Mouse (Mus musculus) brain, embryonic 14.5 days (tissue): Measurements from ENCODE around the gene Meis3. TPM values are rescaled to one million over a fixed set of nuclear protein-coding genes. Genes with fewer than 3 reads are reported as not detected.

Experiments used
- DNase-seq: peaks from one replicate; pipeline ENCODE4 v3.0.0-alpha.2; 2011; ENCODE audit warnings: low read depth
- CTCF ChIP-seq: fragments of 200-500 bp; IDR thresholded peaks from 2 replicates; pipeline ENCODE4 v1.5.1; 2012; ENCODE audit warnings: inconsistent platforms, mild to moderate bottlenecking, moderate library complexity, borderline replicate concordance; ENCODE audit not compliant: insufficient read depth, insufficient read length; ENCODE audit errors: extremely low read depth
- POLR2A ChIP-seq: fragments of 200-500 bp; IDR thresholded peaks from 2 replicates; pipeline ENCODE4 v1.6.1; 2012; ENCODE audit warnings: mild to moderate bottlenecking, inconsistent platforms, borderline replicate concordance; ENCODE audit not compliant: poor library complexity, insufficient read depth, insufficient read length, severe bottlenecking; ENCODE audit errors: extremely low read depth
- polyA plus RNA-seq: library from polyadenylated mRNA; depleted of rRNA; stranded (reverse); fragments of >200 nt; gene quantifications from 2 replicates; pipeline ENCODE4 v1.2.3, GENCODE M21; 2012; rRNA removed

Gene Meis3
- polyA plus RNA-seq: 188 and 256 TPM in 2 replicates

GRCm38 (mm10) chr7:16174597-16175541, at the start of gene Meis3:
Gene Meis3, plus strand, starts transcription at chr7:16175090.
- DNase-seq: peak; percentile 93
- peak; percentile 72 for TF ChIP-seq CTCF
- TF ChIP-seq POLR2A: peak; percentile 68

GRCm38 (mm10) chr7:16125829-16126228, 49.1 kb upstream of the Meis3 start:
- no peak for DNase-seq
- TF ChIP-seq POLR2A (no peak), CTCF (no peak)

GRCm38 (mm10) chr7:16128344-16128743, 46.5 kb upstream of the Meis3 start:
- DNase-seq: peak; percentile 18
- no peak for TF ChIP-seq CTCF
- no peak for TF ChIP-seq POLR2A

GRCm38 (mm10) chr7:16128899-16129298, 46.0 kb upstream of the Meis3 start:
- peak; percentile 20 for DNase-seq
- TF ChIP-seq CTCF (no peak), POLR2A (no peak)

GRCm38 (mm10) chr7:16129421-16129845, 45.5 kb upstream of the Meis3 start, which contains the start of gene Slc8a2:
Gene Slc8a2, plus strand, starts transcription at chr7:16129826.
- no peak for TF ChIP-seq CTCF
- no peak for TF ChIP-seq POLR2A
- DNase-seq: peak; percentile 91

GRCm38 (mm10) chr7:16129846-16130691, 44.8 kb upstream of the Meis3 start:
- peak; percentile 97 for DNase-seq
- TF ChIP-seq POLR2A: no peak
- TF ChIP-seq CTCF: no peak

- peak; percentile 24 for DNase-seq
These were observed 43.8 kb upstream of the Meis3 start for GRCm38 (mm10) chr7:16130956-16131634.

GRCm38 (mm10) chr7:16132161-16132581, 42.7 kb upstream of the Meis3 start:
- DNase-seq: peak; percentile 82
- TF ChIP-seq POLR2A (no peak), CTCF (no peak)

More at GRCm38 (mm10) chr7:16130956-16131634, 43.8 kb upstream of the Meis3 start:
- TF ChIP-seq POLR2A (no peak), CTCF (no peak)

- DNase-seq: no peak
- TF ChIP-seq POLR2A (no peak), CTCF (no peak)
These were observed 42.0 kb upstream of the Meis3 start for GRCm38 (mm10) chr7:16132926-16133325.

GRCm38 (mm10) chr7:16133691-16134090, 41.2 kb upstream of the Meis3 start:
- DNase-seq: no peak
- TF ChIP-seq CTCF (no peak), POLR2A (no peak)
